Mouse (Mus musculus) ovary, postnatal 10 days (tissue): ENCODE measurements around the gene Rnf39.

Source experiments
- DNase-seq: peaks from one replicate; pipeline ENCODE4 v3.0.0; 2022; ENCODE audit warnings: low spot score

The Rnf39 gene

GRCm38 (mm10) chr17:36942391-36942790 lies 327 bp upstream of the Rnf39 start:
- no peak for DNase-seq

DNA sequence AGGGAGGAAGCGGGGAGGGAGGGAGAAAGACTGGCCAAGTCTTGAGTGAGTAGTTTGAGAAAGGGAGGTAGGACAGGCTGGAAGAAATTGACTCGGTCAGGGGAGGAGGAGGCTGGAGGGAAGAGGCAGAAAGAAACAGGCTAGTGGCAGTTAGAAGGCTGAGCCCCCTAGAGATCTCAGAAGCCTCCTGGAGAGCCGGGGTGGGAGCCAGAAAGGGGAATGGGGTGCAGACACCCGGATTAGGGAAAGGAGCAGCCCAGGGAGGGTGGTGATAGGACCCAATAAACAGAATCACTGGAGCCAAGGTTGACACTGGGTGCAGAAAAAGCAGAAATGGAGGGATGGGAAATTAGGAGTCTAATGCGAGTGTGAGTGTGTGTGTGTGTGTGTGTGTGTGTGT lies 973 bp downstream of the Rnf39 start:
- no peak for DNase-seq

DNA sequence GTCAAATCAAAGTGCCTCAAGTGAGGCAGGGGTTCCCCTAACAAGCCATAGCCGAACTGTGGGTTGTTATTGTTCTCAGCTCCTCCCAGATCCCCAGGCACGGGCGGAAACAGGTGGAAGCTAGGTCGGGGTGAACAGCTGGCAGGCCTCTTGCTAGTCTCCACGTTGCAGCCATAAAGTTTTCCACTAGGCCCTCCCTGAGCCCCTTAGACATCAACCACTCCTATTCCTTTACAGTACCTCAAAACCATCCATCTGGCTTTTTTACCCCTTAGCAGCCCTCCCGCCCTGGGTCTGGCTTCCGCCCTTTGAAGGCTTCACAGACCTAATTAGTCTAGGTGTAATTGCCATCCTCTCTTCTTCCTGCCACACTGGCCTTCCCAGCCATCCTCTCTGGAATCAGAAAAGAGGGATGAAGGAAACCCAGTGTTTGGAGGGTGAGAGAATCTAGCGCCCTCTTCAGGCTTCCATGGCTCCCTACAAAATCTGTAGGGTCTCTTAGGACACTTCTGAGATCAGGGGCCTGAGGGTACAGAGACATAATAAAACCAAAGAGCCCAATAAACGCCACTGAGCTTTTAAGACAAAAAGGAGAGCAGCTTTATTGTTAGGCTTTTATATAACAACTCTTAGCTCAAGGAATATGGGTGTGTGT lies 1.5 kb downstream of the Rnf39 start:
- no peak for DNase-seq

DNA sequence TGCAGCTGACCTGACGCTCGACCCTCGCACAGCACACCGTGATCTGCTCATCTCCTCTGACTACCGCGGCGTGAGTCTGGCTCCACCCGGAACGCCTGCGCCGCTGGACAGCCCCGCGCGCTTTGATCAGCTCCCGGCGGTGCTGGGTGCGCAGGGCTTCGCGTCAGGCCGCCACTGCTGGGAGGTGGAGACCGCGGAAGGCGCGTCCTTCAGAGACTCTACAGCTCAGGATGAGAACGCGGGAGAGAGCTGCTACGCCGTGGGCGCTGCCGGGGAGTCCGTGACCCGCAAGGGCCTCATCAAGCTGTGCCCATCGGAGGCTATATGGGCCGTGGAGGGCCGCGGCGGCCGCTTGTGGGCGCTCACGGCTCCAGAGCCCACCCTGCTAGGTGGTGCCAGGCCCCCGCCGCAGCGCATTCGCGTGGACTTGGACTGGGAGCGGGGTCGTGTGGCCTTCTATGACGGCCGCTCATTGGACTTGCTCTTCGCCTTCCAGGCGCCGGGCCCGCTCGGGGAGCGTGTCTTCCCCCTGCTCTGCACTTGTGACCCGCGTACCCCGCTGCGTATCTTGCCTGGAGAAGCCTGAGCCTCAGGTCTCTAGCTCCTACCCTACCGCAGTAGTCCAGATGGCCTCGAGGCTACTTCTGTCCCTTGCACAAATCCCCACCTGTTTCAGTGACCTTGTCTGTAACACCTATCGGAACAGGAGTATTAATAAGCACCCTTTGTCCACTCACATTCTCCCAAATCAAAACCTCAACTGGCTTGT lies 4.5 kb downstream of the Rnf39 start:
- DNase-seq: peak; percentile 39

- no peak for DNase-seq
Measured at GRCm38 (mm10) chr17:36948286-36948685, 5.6 kb downstream of the Rnf39 start.

DNA sequence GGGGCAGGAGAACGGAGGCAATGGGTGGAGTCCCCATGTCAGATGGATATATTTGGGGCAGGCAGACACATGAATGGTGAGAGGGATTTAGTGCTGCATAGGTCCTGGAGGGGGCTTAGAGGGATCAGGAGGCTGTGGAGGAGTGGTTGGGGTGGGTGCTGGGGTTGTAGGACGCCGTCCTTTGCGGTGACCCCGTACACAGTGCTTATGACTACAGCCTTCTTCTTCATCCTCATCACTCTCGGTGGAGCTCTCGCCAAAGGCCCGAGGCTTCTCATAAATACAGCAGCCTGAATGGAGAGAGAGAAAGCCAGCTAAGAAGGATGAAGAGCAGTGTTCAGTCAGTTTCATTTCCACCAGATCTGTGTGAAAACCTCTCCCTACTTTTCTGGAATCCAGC lies 6.5 kb downstream of the Rnf39 start:
- DNase-seq: no peak

GRCm38 (mm10) chr17:36950981-36951947 lies 8.5 kb downstream of the Rnf39 start, which contains the start of gene Ppp1r11:
Gene Ppp1r11 (minus strand): TSS chr17:36951741.
- peak; percentile 77 for DNase-seq

DNA sequence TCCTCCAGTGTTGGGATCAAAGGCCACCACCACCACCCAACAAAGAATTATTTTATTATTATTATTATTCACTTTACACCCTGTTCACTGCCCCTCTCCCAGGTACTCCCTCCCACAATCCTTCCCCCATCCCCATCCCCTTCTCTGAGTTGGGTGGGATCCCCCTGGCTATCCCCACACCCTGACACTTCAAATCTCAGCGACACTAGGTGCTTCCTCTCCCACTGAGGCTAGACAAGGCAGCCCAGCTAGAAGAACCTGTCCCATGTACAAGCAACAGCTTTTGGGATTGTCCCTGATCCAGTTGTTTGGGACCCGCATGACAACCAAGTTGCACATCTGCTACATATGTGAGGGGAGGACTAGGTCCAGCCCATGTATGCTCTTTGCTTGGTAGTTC lies 9.9 kb downstream of the Rnf39 start:
- DNase-seq: no peak

- DNase-seq: no peak
Measured at GRCm38 (mm10) chr17:36953062-36953461, 10.3 kb downstream of the Rnf39 start.

- DNase-seq: peak; percentile 81
Measured at GRCm38 (mm10) chr17:36957999-36958743, 15.5 kb downstream of the Rnf39 start, which contains the start of the genes Znrd1 and Znrd1as. Gene Znrd1 (minus strand): TSS chr17:36958559. Gene Znrd1as (plus strand): TSS chr17:36958592.

- no peak for DNase-seq
Measured at GRCm38 (mm10) chr17:36958884-36959283, 16.2 kb downstream of the Rnf39 start.

DNA sequence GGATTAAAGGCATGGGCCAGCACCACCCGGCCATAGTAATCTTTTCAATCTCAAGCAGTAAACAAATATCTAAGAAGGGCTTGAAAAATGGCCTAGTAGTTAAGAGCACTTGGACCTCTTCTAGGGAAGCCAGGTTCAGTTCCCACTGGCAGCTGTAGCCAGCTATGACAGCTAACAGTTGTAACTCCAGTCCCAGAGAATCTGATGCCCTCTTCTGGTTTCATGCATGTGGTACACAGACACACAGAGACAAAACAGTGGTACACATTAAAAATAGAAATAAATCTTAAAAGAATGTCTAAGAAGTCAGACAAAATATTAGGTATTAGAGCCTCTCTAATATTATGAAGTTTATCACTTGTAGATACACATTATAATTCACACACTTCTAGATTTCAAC lies 18.4 kb downstream of the Rnf39 start:
- no peak for DNase-seq

GRCm38 (mm10) chr17:36966875-36967274 lies 24.2 kb downstream of the Rnf39 start:
- DNase-seq: no peak

GRCm38 (mm10) chr17:36970316-36970890 lies 27.7 kb downstream of the Rnf39 start:
- DNase-seq: no peak

GRCm38 (mm10) chr17:36971172-36971850 lies 28.6 kb downstream of the Rnf39 start:
- no peak for DNase-seq

DNA sequence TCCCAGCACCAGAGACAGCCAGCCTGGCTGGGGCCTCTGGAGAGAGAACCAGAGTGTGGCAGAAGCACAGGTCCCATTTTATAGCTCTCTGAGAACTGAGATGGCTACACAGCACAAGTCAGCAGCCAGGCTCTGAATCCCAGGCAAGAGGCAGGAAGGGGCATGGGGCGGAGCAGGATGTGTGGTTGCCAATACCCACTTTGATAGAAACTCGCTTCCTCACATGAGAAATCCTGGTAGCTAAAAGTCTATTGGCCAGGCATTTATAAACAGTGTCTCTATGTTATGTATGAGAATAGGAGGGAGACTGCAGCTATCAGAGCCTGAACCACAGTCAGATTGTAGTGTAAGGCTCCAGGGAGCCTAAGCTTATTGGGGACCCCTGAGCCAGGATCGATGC lies 30.1 kb downstream of the Rnf39 start:
- DNase-seq: no peak

- DNase-seq: no peak
Measured at GRCm38 (mm10) chr17:36973271-36973787, 30.6 kb downstream of the Rnf39 start.

DNA sequence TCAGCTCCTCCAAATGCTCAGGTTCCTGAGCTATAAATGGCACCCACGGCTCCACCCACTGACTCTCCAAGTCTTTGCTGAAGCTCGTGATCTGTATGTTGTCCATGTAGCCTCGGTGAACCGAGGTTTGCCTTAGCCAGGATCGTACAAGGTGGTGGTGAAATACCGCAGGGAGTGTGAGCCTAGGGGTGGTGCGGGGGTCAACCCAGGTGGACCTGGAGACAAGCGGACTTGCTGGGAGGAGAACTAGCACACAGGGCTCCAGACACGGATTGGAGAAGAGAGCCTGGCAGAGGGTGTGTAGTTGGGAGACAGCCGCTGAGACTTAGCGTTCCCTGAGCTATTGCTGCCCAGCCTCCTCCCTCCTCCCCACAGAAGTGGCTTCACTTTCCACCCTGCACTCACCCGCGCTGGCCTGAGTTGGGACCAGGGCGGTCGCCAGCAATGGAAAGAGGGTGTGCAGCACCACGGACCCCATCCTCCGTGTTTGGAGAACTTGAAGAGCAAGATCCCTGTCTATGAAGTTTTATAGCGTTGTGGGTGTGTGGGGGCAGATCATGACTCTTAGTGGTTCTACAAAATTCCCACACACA lies 38.6 kb downstream of the Rnf39 start, which contains the start of gene 2410137M14Rik:
Gene 2410137M14Rik (minus strand): TSS at position 17 of the 593 bp plus-strand sequence.
- DNase-seq: no peak

DNA sequence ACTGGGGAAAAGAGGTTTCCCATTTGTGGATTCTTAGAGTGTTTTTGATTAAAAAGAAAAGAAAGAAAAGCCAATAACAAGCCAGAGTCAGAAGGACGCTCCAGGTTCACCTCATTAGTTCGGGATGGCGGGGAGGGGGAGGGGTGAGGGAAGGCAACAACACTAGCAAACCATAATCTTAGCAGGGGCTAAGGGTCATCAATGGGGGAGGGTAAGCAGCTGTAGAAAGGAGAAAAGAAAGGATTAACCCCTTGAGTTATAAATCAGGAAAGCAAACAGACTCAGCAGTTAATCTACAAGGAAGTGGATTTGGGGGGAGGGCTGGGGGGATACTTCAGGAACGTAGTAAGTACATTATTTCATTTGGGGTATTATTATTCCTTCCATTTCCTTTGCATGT lies 39.1 kb downstream of the Rnf39 start:
- no peak for DNase-seq
